Mouse (Mus musculus) ES-E14 (cell line): ENCODE results near the gene Nanog. TPM values are rescaled to one million over a fixed set of nuclear protein-coding genes. Genes with fewer than 3 reads are reported as not detected.
A peak's percentile ranks its signal among the peaks of the same experiment; 100 is the strongest.

Experiments
- DNase-seq: peaks from one replicate; pipeline ENCODE4 v3.0.0-alpha.2; 2013; ENCODE audit warnings: low read depth, low spot score
- H3K27ac ChIP-seq: 2 replicates; pipeline ENCODE4 v1.5.1; 2012; ENCODE audit warnings: low read depth, mild to moderate bottlenecking, low read length, moderate library complexity, mixed read lengths; ENCODE audit not compliant: poor library complexity, insufficient read depth, severe bottlenecking
- H3K36me3 ChIP-seq: 2 replicates; pipeline ENCODE4 v1.6.1; 2012; ENCODE audit warnings: mild to moderate bottlenecking, low read length, moderate library complexity, mixed read lengths; ENCODE audit not compliant: control insufficient read depth, poor library complexity, insufficient read depth, severe bottlenecking
- H3K4me1 ChIP-seq, 2 experiments: fragments of 150-350 bp in 1 of 2; sonication (generic) in 1 of 2; 2 replicates each; pipeline ENCODE4 v1.6.1; 2012; ENCODE audit warnings: low read length in 2 of 2, mild to moderate bottlenecking in 1 of 2, mixed read lengths in 1 of 2; ENCODE audit not compliant: control insufficient read depth in 2 of 2, insufficient read depth in 2 of 2, poor library complexity in 1 of 2
- H3K4me3 ChIP-seq, 2 experiments: fragments of 150-350 bp in 1 of 2; sonication (generic) in 1 of 2; 2 replicates each; pipeline ENCODE4 v1.5.1; 2012; ENCODE audit warnings: low read length in 2 of 2, low read depth in 1 of 2, mild to moderate bottlenecking in 1 of 2, mixed read lengths in 1 of 2; ENCODE audit not compliant: insufficient read depth in 1 of 2, poor library complexity in 1 of 2, severe bottlenecking in 1 of 2
- H3K9ac ChIP-seq: 2 replicates; pipeline ENCODE4 v1.6.1; 2012; ENCODE audit warnings: low read depth, mild to moderate bottlenecking, low read length, mixed read lengths; ENCODE audit not compliant: poor library complexity, insufficient read depth, severe bottlenecking
- H3K9me3 ChIP-seq: fragments of 150-350 bp; sonication (generic); 2 replicates; pipeline ENCODE4 v1.6.1; 2012; ENCODE audit warnings: low read depth, mild to moderate bottlenecking, low read length; ENCODE audit not compliant: control insufficient read depth, insufficient read depth
- CHD2 ChIP-seq: IDR thresholded peaks from 2 replicates; pipeline ENCODE4 v1.6.1; 2014; ENCODE audit warnings: mild to moderate bottlenecking, low read depth, low read length, inconsistent platforms
- HCFC1 ChIP-seq: IDR thresholded peaks from 2 replicates; pipeline ENCODE4 v1.6.1; 2012; ENCODE audit warnings: low read length, inconsistent platforms, borderline replicate concordance; ENCODE audit not compliant: insufficient read depth
- MAFK ChIP-seq: IDR thresholded peaks from 2 replicates; pipeline ENCODE4 v1.6.1; 2014; ENCODE audit warnings: mild to moderate bottlenecking, low read depth, low read length, inconsistent platforms; ENCODE audit not compliant: insufficient read depth
- ZC3H11A ChIP-seq: IDR thresholded peaks from 2 replicates; pipeline ENCODE4 v1.6.1; 2012; ENCODE audit warnings: low read depth, mild to moderate bottlenecking, inconsistent platforms, low read length, borderline replicate concordance
- ZNF384 ChIP-seq: IDR thresholded peaks from 2 replicates; pipeline ENCODE4 v1.6.1; 2012; ENCODE audit warnings: low read depth, low read length, inconsistent platforms
- in situ Hi-C, 2 experiments: fragments of 600-800 bp; cut with MboI; formaldehyde crosslinking; loops; one replicate each; pipeline ENCODE4 v1.15.1; 2025; ENCODE audit warnings: low sequenced_read_pairs in 2 of 2, inconsistent platforms in 1 of 2; ENCODE audit not compliant: unreplicated experiment in 2 of 2
- total RNA-seq: library from RNA; depleted of rRNA; stranded (reverse); fragments of 300-350 nt; gene quantifications from 2 replicates; pipeline ENCODE4 v1.2.3, GENCODE M21; 2012

Nanog gene
- total RNA-seq, 1 experiment: 138 TPM

DNA sequence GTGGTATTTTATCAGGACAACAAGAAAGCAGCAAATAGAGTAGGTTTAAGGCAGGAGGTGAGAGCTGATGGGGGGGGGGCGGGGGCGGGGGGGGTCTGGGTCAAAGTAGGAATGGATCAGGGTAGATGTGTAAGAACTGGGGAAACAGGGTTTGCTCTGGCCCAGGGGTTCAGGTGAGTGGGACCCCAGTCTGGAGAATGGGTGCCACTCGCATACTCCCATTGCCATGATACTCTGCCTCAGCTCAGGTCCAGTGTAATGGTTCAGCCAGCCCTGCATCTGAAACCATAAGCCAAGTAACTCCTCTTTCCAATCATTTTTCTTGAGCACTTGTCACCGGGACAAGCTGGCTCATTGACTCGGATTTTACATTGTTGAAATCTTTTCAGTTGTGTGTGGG, 38.5 kb upstream of the Nanog start:
- TF ChIP-seq HCFC1 (no peak), ZC3H11A (no peak), CHD2 (no peak), MAFK (no peak), ZNF384 (no peak)
- no peak for DNase-seq
- Histone ChIP-seq H3K4me3 (no peak overlapping the region), H3K4me1 (peaks cover 2 to 21% of the 10 kb centered on the region in 2 experiments; a peak in 3 of 4 replicates), H3K27ac (no peak overlapping the region), H3K9ac (no peak overlapping the region), H3K36me3 (no peaks in the 10 kb centered on the region), H3K9me3 (no peaks in the 10 kb centered on the region)
- in situ Hi-C loops: loop anchor here in 1 of 2 experiments (10.0 kb wide), 1 partner anchor 116 kb away; no protein-coding TSS in a partner anchor

DNA sequence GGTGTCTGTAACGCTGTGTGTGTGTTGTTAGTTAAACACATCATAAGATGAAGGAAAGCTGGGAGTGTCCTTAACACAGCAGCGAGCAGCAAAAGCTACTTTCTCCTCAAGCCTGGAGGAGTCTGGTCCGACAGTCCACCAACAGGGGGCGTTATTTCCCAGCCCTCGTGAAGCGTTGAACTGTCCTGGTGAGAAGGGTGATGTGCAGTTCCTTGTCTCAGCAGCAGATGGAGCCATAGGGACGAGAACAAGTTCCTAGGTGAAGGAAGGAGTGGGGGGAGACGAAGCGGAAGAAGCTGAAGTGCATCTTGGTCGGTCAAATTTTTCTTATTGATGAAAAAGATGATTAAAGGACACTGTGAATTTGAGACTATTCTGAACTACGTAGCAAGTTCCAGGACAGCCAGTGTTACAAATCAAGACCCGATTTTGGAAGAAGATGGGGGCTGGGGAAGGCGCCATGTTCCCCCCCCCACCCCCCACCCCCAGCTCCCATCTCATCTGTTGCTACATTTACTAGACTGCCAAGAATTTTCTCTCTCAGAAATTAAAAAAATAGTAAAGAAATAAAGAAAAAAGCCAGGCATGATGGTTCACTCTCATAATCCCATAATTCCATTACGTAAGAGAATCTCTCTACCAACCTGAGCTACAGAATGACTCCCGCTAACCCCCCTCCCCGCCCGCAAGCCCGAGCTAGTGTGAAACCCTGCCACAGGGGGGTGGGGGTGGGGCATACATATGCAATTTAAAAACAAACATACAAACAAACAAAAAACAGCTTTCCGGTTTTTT, 37.7 kb upstream of the Nanog start:
- peak; percentile 100 for DNase-seq
- no peaks in the 10 kb centered on the region for H3K36me3 ChIP-seq
- peak overlapping the region; percentile 5; the same call in 1 of the 2 replicates for H3K27ac ChIP-seq
- peak overlapping the region; percentile 28 to 52; a peak in 3 of 4 replicates for H3K4me3 ChIP-seq
- H3K9me3 ChIP-seq: no peaks in the 10 kb centered on the region
- H3K9ac ChIP-seq: no peak overlapping the region
- TF ChIP-seq CHD2 (peak; percentile 31; the same call in 1 of the 2 replicates), HCFC1 (peak; percentile 36; the same call in 1 of the 2 replicates), ZC3H11A (peak; percentile 98), ZNF384 (peak; percentile 57; the same call in 1 of the 2 replicates), MAFK (no peak)
- in situ Hi-C loops: loop anchor here in 1 of 2 experiments (10.0 kb wide), 1 partner anchor 115 kb away; no protein-coding TSS in a partner anchor
- H3K4me1 ChIP-seq: peaks cover 2 to 17% of the 10 kb centered on the region in 2 experiments; a peak in 2 of 4 replicates

DNA sequence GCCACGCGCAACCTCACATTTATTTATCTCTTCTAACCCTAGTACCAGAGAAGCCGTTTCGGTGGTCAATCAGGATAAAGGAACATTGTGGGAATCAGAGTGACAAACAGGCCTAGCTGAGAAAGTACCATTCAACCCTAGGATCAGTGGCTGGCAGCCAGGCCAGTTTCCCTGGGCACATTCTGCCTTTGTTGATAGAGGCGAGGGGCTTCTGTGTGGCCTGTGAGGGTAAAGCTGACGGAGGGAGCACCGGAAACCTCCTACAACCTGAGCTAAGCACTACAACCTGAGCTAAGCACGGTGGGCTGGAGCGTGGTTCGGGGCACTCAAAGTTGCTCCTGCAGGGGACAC, 37.1 kb upstream of the Nanog start:
- in situ Hi-C loops: no loop called here
- no peak for DNase-seq
- H3K9me3 ChIP-seq: no peaks in the 10 kb centered on the region
- peaks cover 2 to 15% of the 10 kb centered on the region in 2 experiments; a peak in 2 of 4 replicates for H3K4me1 ChIP-seq
- H3K4me3 ChIP-seq: peak overlapping the region; percentile 0 to 23; a peak in 2 of 4 replicates
- peak overlapping the region; percentile 5 for H3K27ac ChIP-seq
- no peak for TF ChIP-seq CHD2
- no peak for TF ChIP-seq HCFC1
- no peak for TF ChIP-seq ZC3H11A
- no peak for TF ChIP-seq ZNF384
- TF ChIP-seq MAFK: no peak
- H3K9ac ChIP-seq: peak overlapping the region; percentile 27; the same call in 1 of the 2 replicates
- no peaks in the 10 kb centered on the region for H3K36me3 ChIP-seq

DNA sequence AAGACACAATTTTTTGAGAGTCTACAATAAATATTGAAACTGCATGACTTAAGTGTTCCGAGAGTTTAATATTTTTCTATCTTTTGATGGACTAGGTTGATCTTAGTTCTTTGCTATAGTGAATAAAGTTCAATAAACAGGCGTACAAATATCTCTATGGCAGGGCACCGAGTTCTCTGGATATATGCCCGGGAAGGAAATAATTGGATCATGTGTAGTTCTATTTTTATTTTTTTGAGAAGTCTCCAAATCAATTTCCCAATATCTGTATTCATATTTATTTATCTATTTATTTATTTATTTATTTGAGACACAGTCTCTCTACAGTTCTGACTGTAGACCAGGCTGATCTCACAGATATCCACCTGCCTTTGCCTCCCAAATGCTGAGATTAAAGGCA, 36.4 kb upstream of the Nanog start:
- TF ChIP-seq CHD2: no peak
- H3K4me3 ChIP-seq: no peak overlapping the region
- H3K36me3 ChIP-seq: no peaks in the 10 kb centered on the region
- DNase-seq: no peak
- H3K9me3 ChIP-seq: no peaks in the 10 kb centered on the region
- in situ Hi-C loops: no loop called here
- H3K27ac ChIP-seq: no peak overlapping the region
- H3K9ac ChIP-seq: no peak overlapping the region
- peaks cover 2 to 15% of the 10 kb centered on the region in 2 experiments; a peak in 2 of 4 replicates for H3K4me1 ChIP-seq
